Mouse (Mus musculus) lung, postnatal 36 days (tissue): ENCODE results near the gene Dnajc11.

ENCODE experiments used
- DNase-seq: peaks from one replicate; pipeline ENCODE4 v3.0.0; 2022; ENCODE audit warnings: mixed read lengths

The Dnajc11 gene

GRCm38 (mm10) chr4:151933505-151934214 lies at the start of gene Dnajc11:
Gene Dnajc11, plus strand, starts transcription at chr4:151933691.
- peak; percentile 88 for DNase-seq

GRCm38 (mm10) chr4:151893241-151893640 lies 40.2 kb upstream of the Dnajc11 start:
- DNase-seq: peak; percentile 10

DNA sequence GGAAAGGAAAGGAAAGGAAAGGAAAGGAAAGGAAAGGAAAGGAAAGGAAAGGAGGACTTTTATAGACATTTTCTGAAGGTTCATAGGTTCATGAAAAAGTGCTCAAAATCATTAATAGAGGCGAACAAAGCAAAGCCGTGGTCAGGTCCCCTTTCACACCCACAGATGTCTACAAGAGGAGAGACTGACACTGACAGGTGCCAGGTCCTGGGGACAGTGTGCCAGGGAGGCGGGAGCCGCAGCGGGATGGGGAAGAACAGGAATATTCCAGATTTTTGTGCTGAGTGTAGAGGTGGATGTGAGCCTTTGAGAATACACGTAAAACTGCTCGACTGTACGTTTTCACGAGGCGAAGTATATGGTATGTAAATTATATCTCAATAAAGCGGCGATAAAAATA lies 38.6 kb upstream of the Dnajc11 start:
- DNase-seq: no peak

DNA sequence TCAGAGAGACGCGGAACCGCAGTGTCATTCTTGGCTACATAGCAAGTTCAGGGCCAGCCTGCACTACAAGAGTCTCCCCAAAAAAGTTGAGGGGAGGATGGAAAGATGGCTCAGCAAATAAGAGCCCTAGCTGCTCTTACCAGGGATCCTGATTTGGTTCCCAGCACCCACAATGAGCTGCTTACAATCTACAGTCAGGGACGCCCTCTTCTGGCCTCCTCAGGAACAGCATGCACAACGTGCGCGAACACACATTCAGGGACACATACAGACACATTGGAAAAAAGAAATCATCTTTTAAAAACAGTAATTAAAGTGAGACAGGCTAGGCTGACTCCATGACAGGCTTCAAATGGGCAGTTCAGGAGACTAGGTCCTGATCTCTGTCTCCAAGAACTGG lies 37.9 kb upstream of the Dnajc11 start:
- DNase-seq: no peak

GRCm38 (mm10) chr4:151897069-151897617 lies 36.3 kb upstream of the Dnajc11 start:
- DNase-seq: no peak

DNA sequence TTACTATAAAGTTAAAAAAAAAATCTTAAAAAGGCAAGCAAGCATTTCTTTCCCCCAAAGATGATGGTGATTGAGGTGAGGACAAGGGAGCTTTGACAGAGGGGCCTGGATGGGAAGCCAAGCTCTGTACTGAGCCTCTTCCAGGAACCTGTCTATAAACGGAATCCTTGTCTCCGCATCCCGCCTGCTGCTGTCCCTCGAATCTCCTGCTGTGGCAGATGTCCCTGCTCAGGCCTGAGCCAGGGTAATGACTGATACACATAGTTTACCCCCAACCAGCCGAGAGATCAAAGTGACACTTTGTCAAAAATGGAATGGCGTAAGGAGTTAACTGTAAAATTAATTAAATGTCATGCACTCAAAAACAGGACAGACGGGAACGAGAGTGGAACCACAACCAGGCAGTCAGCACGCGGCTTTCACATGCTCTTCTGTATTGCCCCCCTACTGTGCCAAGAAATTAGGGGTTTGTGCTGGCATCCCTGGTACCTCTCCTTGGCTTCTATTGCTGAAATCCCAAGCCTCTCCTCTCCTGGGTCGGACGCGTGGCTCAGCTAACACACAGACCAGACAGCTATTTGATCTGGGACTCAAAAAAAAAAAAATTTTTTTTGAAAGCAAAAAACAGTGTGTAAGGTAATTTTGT lies 34.8 kb upstream of the Dnajc11 start:
- peak; percentile 7 for DNase-seq

DNA sequence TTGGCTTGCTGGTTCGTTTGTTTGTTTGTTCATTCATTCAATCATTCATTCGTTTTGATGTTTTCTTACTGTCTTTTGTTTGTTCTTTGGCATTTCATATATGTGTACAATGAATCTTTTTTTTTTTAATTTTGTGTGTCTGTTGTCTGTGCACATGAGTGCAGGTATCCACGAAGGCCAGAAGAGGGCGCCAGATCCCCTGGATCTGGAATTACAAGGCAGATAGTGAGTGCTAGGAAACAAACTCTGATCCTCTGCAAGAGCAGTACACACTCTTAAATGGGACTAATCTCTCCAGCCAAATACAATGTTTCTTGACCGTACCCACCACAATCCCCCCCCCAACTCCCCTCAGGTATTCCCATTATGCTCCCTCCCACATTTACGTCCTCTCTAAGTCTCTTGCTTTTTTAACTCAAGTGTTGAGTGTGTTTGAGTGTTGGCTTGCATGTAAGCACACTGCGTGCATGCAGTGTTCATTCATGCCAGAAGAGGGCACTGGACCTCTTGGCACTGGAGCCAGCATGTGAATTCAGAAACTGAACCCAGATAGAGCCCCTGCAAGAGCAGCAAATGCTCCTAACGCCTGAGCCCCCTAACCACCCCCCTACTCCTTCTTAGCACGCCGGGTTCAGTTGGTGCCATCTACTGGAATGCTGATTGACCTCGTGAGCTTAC lies 33.6 kb upstream of the Dnajc11 start:
- DNase-seq: peak; percentile 13

DNA sequence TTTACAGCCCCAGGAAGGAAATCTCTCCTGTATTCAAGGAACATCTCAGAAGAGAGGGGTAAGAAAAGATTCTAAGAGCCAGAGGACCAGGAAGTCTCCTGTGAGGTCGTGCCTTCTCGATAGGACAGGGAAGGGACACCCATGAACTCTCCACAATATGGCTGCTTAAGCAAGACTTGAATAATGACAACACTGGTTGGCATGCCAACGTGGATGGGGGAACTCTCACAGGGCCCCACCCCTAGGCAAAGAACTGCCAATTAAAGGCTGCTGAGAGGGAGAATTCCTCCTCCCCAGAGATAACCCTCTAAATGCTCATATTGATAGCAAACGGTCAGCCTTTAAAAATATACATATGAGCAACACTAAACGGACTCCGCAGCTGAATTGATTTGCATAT lies 32.8 kb upstream of the Dnajc11 start:
- no peak for DNase-seq

DNA sequence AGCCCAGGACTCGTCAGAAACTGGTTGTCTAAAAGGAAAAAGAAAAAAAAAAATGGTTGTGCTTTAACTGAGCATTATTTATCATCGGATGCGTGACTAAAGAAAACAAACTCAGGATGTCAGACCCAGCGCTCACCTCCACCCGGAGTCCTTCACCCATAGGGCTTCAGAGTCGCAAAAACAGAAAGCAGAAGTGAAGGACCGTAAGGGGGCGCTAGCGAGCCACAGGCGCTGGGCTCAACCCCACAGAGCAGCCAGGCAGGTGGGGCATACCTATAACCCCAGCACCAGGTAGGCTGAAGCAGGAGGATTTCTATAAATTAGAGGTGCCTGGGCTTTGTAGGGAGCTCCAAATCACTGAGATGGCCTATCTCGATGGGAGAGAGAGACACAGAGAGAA lies 32.1 kb upstream of the Dnajc11 start:
- DNase-seq: peak; percentile 32

GRCm38 (mm10) chr4:151902046-151902688 lies 31.3 kb upstream of the Dnajc11 start:
- peak; percentile 14 for DNase-seq

DNA sequence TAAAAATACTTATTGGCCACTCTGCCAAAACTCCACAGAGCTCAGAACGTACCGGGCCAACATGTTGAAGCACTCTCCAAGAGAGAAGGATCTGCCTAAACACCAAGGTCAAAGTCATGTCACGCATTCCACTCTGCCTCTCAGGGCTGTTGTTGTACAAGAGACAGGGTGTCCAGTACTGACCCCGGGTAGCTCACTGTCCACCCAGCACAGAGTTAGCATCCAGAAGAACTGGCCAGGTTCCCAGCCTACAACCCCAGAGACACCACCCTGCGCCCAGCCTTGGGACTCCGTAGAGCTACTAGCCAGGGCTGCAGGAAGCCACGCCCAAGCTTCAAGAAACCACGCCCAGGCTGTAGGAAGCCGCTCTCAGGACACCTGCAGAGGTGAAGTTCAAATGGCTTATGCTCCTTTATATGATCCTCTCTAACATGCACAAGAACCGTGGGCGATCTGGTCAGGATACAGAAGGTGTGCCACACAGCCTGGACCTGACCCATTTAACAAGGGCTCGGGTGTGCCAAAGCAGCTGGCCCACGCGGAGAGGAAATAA lies 30.7 kb upstream of the Dnajc11 start:
- DNase-seq: peak; percentile 93

DNA sequence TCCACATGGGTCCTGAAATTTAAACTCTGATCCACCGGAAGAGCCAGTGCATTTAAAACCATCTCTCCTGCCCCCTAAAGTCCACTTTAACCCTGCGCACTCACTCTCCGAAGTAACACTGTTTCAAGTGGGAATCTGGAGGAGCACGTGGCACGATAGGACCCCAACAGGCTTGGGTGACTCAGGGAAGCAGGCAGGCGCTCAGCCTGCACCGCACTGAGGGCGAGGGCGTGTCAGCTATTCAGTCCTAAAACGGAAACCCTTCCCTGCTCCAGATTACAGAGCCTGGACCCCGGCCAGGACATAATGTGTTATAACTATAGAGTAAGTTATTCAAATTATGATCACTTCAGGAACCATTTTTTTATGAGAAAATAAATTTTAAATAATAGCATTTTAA lies 29.4 kb upstream of the Dnajc11 start:
- DNase-seq: peak; percentile 74

- no peak for DNase-seq
Observed at GRCm38 (mm10) chr4:151905621-151906020, 27.9 kb upstream of the Dnajc11 start.

DNA sequence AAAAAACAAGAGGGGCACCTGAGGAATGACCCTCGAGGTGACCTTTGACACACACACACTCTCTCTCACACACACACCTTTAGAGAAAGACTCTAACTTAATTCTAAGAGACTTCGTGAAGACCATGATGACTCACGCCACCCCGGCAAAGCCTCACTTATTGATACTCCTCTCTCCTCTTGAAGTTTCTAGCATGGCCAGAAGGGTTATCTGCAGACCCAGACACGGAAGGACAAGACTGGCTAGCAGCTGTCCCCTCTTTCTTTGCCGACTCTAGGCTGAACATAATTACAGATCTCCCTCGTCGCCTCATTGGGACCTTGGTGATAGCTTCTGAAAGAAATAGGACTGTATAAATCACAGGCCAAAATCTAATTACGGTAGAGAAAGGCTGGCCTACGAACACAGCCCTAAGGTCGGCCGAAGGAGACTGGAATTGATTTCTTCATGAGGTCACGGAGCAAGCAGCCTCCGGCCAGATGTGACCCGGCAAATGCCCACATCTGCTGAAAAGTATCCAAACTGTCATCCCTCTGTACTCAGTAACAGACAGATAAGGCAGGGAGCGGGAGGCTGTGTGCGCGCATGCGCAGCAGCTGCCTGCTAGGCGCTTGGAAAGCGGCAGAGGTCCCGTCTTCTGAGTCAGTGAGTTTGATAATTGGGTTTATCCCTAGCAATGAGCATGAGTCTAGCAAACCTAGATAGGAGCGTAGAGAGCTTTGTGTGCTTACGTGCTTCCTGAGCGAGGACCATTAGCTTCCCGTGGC lies 25.7 kb upstream of the Dnajc11 start:
- no peak for DNase-seq

GRCm38 (mm10) chr4:151908809-151909208 lies 24.7 kb upstream of the Dnajc11 start:
- DNase-seq: no peak

DNA sequence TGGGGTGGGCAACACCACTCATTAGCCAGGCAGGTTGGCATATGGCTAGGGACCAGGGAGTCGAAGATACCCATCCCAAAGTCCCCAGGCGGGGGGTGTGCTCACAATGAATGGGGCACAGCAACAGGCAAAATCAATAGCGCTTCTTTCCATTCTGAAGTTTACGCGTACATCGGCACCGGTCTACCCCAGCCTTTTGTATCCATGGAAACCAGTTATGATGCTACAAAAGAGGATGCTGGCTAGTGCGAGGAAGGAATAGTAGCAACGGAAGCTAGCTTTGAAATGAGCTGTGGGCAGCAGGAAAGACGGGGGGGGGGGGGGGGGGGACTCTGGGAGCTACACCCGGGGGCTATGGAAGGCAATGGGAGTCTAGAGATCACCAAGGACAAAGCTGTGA lies 17.2 kb upstream of the Dnajc11 start:
- no peak for DNase-seq

GRCm38 (mm10) chr4:151919135-151919840 lies 14.2 kb upstream of the Dnajc11 start:
- peak; percentile 17 for DNase-seq

- peak; percentile 78 for DNase-seq
Observed at GRCm38 (mm10) chr4:151919900-151920643, 13.4 kb upstream of the Dnajc11 start.

GRCm38 (mm10) chr4:151922124-151922523 lies 11.4 kb upstream of the Dnajc11 start:
- no peak for DNase-seq
